Mouse (Mus musculus) hindlimb bud, embryonic 11.5 days (tissue): Measurements from ENCODE around the gene Ppfia4.
"Not testable (repeated sequence)": the region's sequence is repeated elsewhere in the genome, so short reads cannot be mapped to it uniquely, and the experiment has no call there.

ENCODE experiments used
- DNase-seq: peaks from one replicate; pipeline ENCODE4 v3.0.0-alpha.2; 2012; ENCODE audit warnings: low read depth, low spot score; ENCODE audit errors: extremely low spot score

The Ppfia4 gene

DNA sequence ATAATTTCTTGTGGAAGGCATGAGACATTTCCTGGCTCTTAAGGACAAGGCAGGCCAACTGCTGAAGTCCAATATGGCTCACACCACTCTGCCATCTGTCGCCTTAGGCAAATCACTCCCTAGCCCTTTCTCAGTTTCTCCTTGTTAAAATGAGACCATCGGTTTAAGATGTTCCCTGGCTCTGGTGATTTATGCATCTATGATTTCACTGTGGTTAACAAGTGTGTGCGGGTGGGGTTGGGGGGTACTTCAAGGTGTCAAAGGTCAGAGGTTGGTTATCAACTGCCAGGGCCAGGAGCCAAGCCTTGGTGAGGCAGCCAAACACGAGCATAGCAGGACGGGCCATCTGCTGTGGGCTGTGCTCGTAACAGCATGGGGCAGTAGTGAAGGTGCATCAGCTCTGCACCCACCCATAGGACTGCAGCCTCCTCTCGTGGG lies 58.2 kb downstream of the Ppfia4 start:
- no peak for DNase-seq

DNA sequence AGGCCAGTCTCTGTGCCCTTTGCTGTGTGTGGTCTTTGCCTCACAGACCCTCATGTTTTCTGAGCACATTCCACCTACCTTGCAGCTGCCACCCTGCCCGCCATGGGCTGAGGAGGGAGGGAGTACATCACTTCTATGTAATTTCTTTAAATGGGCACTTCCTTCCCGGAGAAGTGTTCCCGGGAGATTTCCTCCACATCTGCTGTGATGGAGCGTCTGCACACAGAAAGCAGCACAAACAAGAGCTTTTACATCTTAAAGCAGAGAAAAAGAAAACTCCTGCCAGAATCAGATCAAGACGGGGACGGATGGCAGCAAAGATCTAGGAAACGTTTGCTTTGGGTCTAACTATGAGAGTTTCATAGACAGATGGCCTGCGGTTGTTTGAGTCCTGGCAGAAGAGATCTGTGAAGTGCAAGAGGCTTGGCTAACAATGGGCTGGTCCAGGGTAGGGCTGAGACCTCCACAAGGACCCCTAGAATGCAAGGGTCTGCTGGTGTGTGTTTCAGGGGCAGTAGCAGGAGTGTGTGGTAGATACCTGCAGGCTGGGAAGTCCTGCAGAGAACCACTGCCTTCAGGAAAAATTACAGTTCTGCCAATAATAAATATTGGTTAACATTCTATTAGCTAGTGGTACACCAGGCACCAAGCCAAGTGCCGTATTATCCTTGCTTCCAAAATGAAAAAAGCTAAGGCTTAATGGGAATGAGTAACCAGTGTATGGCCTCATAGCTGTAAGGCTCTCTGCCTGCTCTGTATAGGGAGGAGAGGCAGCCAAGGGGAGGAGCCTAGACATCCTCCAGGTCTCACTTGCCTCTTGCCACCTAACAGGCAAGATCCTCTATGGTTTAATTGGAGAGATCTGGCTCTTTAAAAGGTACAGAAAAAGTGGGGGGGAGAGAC lies 59.0 kb downstream of the Ppfia4 start:
- DNase-seq, result no peak

DNA sequence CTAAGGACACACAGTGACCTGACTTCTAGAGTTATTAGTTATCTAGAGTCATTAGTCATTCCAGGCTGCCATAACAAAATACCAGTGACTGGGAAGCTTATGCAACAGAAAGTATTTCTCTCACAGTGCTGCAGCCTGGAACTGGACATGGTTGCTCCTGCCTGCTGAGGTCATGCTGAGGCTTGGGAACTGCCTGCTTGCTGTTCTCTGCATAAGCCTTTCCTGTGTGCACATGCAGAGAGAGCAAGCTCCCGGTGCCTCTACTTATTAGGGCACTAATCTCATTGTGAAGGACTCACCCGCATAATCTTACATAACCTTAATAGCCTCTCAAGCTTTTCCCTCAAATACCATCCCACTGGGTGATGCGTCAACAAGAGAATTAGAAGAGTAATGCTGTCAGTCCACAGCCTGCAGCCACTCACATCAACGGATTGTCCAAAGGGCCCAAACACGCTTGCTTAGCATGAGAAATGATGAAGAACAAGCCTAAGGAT lies 59.9 kb downstream of the Ppfia4 start:
- no peak for DNase-seq

DNA sequence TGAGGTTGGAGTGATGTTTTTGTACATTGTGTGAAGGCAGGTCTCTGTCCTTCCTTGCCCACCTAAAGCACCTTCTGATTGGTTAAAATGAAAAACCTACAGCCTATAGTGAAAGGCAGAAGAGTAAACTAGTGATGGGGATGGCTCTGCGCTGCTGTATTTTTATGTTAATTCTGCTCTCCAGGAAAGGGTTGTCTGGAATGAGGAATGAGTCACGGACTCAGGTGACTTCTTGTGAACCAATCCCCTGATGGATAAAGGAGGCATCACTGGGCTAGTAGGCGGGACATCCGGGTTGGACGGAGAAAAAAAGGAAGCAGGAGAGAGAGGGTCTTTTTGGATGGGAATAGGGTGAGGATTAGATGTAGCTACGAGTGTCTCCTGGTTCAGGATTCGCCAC lies 62.7 kb downstream of the Ppfia4 start:
- no peak for DNase-seq

DNA sequence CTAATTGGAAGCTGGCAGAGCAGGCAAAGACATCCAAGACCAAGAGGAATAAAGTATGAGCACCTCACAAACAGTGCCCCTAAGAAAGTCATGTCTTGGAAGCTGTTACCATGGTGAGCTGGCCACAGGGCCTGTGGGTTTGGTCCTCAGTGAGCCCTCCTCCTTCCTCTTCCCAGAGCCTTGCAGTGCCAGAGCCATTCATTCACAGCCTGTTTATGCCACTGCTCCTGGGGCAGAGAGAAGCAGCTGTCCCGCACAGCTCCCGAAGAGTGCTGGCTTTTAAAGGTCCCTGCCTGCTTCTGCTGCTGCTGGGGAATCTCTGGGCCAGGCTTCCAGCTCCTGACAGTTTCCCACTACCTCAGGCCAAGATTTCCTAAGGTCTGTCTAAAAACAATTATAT lies 66.9 kb downstream of the Ppfia4 start:
- no peak for DNase-seq

DNA sequence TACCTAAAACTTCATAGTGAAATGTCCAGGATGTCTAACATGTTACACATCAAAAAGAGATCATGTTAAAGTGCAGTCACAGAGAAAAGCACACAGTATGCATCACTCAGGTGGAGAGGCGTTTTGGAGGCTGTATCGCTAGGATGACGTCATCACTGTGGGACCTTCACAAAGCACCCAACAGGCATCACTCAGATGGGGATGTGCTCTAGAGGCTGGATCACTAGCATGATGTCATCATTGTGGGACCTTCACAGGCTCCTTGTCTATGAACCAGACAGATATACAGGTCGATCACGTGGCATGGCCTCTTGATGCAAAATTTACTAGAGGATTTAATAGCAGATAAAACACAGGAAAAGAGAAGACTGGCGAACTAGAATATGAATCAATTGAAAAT lies 68.4 kb downstream of the Ppfia4 start:
- no peak for DNase-seq

DNA sequence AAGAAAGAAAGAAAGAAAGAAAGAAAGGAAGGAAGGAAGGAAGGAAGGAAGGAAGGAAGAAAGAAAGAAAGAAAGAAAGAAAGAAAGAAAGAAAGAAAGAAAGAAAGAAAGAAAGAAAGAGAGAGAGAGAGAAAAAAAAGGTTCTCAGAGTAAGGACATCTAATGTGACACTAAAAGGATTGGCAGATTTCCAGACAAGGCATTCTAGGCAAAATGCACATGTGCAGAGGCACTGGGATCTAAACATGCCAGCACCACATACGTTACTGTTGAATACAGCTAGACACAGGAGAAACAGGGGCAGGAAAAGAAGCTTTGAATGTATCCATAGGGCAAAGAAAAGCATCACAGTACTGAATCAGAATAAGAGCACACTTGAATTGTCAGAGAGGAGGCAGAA lies 83.0 kb downstream of the Ppfia4 start:
- DNase-seq, result not testable (repeated sequence)
